Mouse (Mus musculus): ENCODE results near the gene Cit. TPM values are rescaled to one million over a fixed set of nuclear protein-coding genes. Genes with fewer than 3 reads are reported as not detected.
A peak's percentile ranks its signal among the peaks of the same experiment; 100 is the strongest.

The Cit gene
- polyA plus RNA-seq, 1 experiment from 2014 or later = 29.3 TPM

- H3K4me1 ChIP-seq = no peaks in the 10 kb centered on the region
- H3K27ac ChIP-seq = no peak overlapping the region
- no peaks in the 10 kb centered on the region for H3K27me3 ChIP-seq (replicated peaks)
- no peaks in the 10 kb centered on the region for H3K9me3 ChIP-seq
- H3K36me3 ChIP-seq = 0 out of 2 replicates have a peak, but pooled peaks cover 2% of the 10 kb centered on the region
- H3K4me2 ChIP-seq = no peak overlapping the region
- 86% methylated on average over 10 of the region's 10 CpGs for WGBS
- ATAC-seq (ENCODE audit: insufficient read depth, low FRiP score, low read depth) = no peak
- H3K9ac ChIP-seq = no peak overlapping the region
- no peak overlapping the region for H3K4me3 ChIP-seq (replicated peaks)
Observed at GRCm38 (mm10) chr5:116004271-116004670, 159.2 kb downstream of the Cit start.

- no peaks in the 10 kb centered on the region for H3K9me3 ChIP-seq
- no peaks in the 10 kb centered on the region for H3K4me1 ChIP-seq
- H3K4me2 ChIP-seq = no peak overlapping the region
- no peaks in the 10 kb centered on the region for H3K27me3 ChIP-seq (replicated peaks)
- H3K27ac ChIP-seq = no peak overlapping the region
- no peak for ATAC-seq (ENCODE audit: insufficient read depth, low FRiP score, low read depth)
- H3K4me3 ChIP-seq (replicated peaks) = no peak overlapping the region
- 61% methylated on average over 22 of the region's 22 CpGs for WGBS
- no peak overlapping the region for H3K9ac ChIP-seq
- 0 out of 2 replicates have a peak, but pooled peaks cover 2% of the 10 kb centered on the region for H3K36me3 ChIP-seq
Observed at GRCm38 (mm10) chr5:116006324-116007099, 161.4 kb downstream of the Cit start.

- Histone ChIP-seq H3K9ac (no peak overlapping the region), H3K27me3 (replicated peaks) (no peaks in the 10 kb centered on the region), H3K9me3 (no peaks in the 10 kb centered on the region), H3K4me2 (no peak overlapping the region), H3K4me3 (replicated peaks) (no peak overlapping the region), H3K4me1 (no peaks in the 10 kb centered on the region), H3K27ac (no peak overlapping the region), H3K36me3 (peaks cover 5% of the 10 kb centered on the region; the same call in 1 of the 2 replicates)
- no peak for ATAC-seq (ENCODE audit: insufficient read depth, low FRiP score, low read depth)
- 81% methylated on average over 13 of the region's 13 CpGs for WGBS
Observed at GRCm38 (mm10) chr5:116007723-116008122, 162.6 kb downstream of the Cit start.

GRCm38 (mm10) chr5:116009091-116009851 lies 164.2 kb downstream of the Cit start:
- no peaks in the 10 kb centered on the region for H3K27me3 ChIP-seq (replicated peaks)
- WGBS = 65% methylated on average over 15 of the region's 15 CpGs
- H3K9ac ChIP-seq = no peak overlapping the region
- H3K9me3 ChIP-seq = no peaks in the 10 kb centered on the region
- no peak overlapping the region for H3K4me2 ChIP-seq
- peaks cover 15% of the 10 kb centered on the region for H3K36me3 ChIP-seq
- H3K4me3 ChIP-seq (replicated peaks) = no peak overlapping the region
- H3K27ac ChIP-seq = peak overlapping the region; percentile 28
- no peak for ATAC-seq (ENCODE audit: insufficient read depth, low FRiP score, low read depth)
- H3K4me1 ChIP-seq = no peaks in the 10 kb centered on the region

- Histone ChIP-seq H3K36me3 (peaks cover 22% of the 10 kb centered on the region), H3K4me3 (replicated peaks) (no peak overlapping the region), H3K9me3 (no peaks in the 10 kb centered on the region), H3K4me2 (no peak overlapping the region), H3K9ac (no peak overlapping the region), H3K27ac (peak overlapping the region; percentile 28), H3K4me1 (no peaks in the 10 kb centered on the region), H3K27me3 (replicated peaks) (no peaks in the 10 kb centered on the region)
- no peak for ATAC-seq (ENCODE audit: insufficient read depth, low FRiP score, low read depth)
- WGBS = 66% methylated on average over 2 of the region's 2 CpGs
Observed at GRCm38 (mm10) chr5:116009884-116010627, 165.0 kb downstream of the Cit start.

GRCm38 (mm10) chr5:116011700-116012099 lies 166.6 kb downstream of the Cit start:
- no peak overlapping the region for H3K4me3 ChIP-seq (replicated peaks)
- H3K27me3 ChIP-seq (replicated peaks) = no peaks in the 10 kb centered on the region
- H3K9ac ChIP-seq = no peak overlapping the region
- peaks cover 37% of the 10 kb centered on the region for H3K36me3 ChIP-seq
- H3K4me2 ChIP-seq = no peak overlapping the region
- H3K9me3 ChIP-seq = no peaks in the 10 kb centered on the region
- no peak for ATAC-seq (ENCODE audit: insufficient read depth, low FRiP score, low read depth)
- 85% methylated on average over 7 of the region's 7 CpGs for WGBS
- no peak overlapping the region for H3K27ac ChIP-seq
- H3K4me1 ChIP-seq = no peaks in the 10 kb centered on the region

GRCm38 (mm10) chr5:116012503-116012902 lies 167.4 kb downstream of the Cit start:
- ATAC-seq (ENCODE audit: insufficient read depth, low FRiP score, low read depth) = no peak
- Histone ChIP-seq H3K27me3 (replicated peaks) (no peaks in the 10 kb centered on the region), H3K9me3 (no peaks in the 10 kb centered on the region), H3K9ac (no peak overlapping the region), H3K27ac (no peak overlapping the region), H3K4me2 (no peak overlapping the region), H3K4me3 (replicated peaks) (no peak overlapping the region), H3K4me1 (no peaks in the 10 kb centered on the region), H3K36me3 (peaks cover 45% of the 10 kb centered on the region)
- WGBS = 90% methylated on average over 7 of the region's 7 CpGs

- peaks cover 54% of the 10 kb centered on the region for H3K36me3 ChIP-seq
- no peak overlapping the region for H3K4me2 ChIP-seq
Observed at GRCm38 (mm10) chr5:116013821-116014220, 168.7 kb downstream of the Cit start.

GRCm38 (mm10) chr5:116014237-116014636 lies 169.2 kb downstream of the Cit start:
- H3K27me3 ChIP-seq (replicated peaks) = no peaks in the 10 kb centered on the region
- no peaks in the 10 kb centered on the region for H3K4me1 ChIP-seq
- WGBS = 96% methylated on average over 11 of the region's 11 CpGs
- H3K9me3 ChIP-seq = no peaks in the 10 kb centered on the region
- no peak overlapping the region for H3K4me3 ChIP-seq (replicated peaks)
- H3K9ac ChIP-seq = no peak overlapping the region
- H3K27ac ChIP-seq = no peak overlapping the region
- H3K4me2 ChIP-seq = no peak overlapping the region
- no peak for ATAC-seq (ENCODE audit: insufficient read depth, low FRiP score, low read depth)
- peaks cover 55% of the 10 kb centered on the region for H3K36me3 ChIP-seq

More at GRCm38 (mm10) chr5:116013821-116014220, 168.7 kb downstream of the Cit start:
- Histone ChIP-seq H3K27ac (no peak overlapping the region), H3K27me3 (replicated peaks) (no peaks in the 10 kb centered on the region), H3K9ac (no peak overlapping the region), H3K4me1 (no peaks in the 10 kb centered on the region), H3K4me3 (replicated peaks) (no peak overlapping the region), H3K9me3 (no peaks in the 10 kb centered on the region)
- 79% methylated on average over 8 of the region's 8 CpGs for WGBS
- no peak for ATAC-seq (ENCODE audit: insufficient read depth, low FRiP score, low read depth)

- no peak for ATAC-seq (ENCODE audit: insufficient read depth, low FRiP score, low read depth)
- Histone ChIP-seq H3K27ac (no peak overlapping the region), H3K9me3 (no peaks in the 10 kb centered on the region), H3K9ac (no peak overlapping the region), H3K4me2 (no peak overlapping the region), H3K27me3 (replicated peaks) (no peaks in the 10 kb centered on the region), H3K4me1 (0 out of 2 replicates have a peak, but pooled peaks cover 4% of the 10 kb centered on the region), H3K36me3 (peaks cover 72% of the 10 kb centered on the region), H3K4me3 (replicated peaks) (no peak overlapping the region)
- 92% methylated on average over 5 of the region's 5 CpGs for WGBS
Observed at GRCm38 (mm10) chr5:116016542-116016941, 171.5 kb downstream of the Cit start.

GRCm38 (mm10) chr5:116017391-116017790 lies 172.3 kb downstream of the Cit start:
- ATAC-seq (ENCODE audit: insufficient read depth, low FRiP score, low read depth) = no peak

More at GRCm38 (mm10) chr5:116017391-116017790, 172.3 kb downstream of the Cit start:
- Histone ChIP-seq H3K27ac (no peak overlapping the region), H3K36me3 (peaks cover 76% of the 10 kb centered on the region), H3K4me1 (peaks cover 7% of the 10 kb centered on the region; the same call in 1 of the 2 replicates), H3K27me3 (replicated peaks) (no peaks in the 10 kb centered on the region), H3K9ac (no peak overlapping the region), H3K4me3 (replicated peaks) (no peak overlapping the region), H3K4me2 (no peak overlapping the region), H3K9me3 (no peaks in the 10 kb centered on the region)
- WGBS = 89% methylated on average over 8 of the region's 8 CpGs

All from stomach, embryonic 15.5 days (tissue).